Comparison of ENCODE assay signal across 8 mouse cellular contexts in the genomic region with DNA sequence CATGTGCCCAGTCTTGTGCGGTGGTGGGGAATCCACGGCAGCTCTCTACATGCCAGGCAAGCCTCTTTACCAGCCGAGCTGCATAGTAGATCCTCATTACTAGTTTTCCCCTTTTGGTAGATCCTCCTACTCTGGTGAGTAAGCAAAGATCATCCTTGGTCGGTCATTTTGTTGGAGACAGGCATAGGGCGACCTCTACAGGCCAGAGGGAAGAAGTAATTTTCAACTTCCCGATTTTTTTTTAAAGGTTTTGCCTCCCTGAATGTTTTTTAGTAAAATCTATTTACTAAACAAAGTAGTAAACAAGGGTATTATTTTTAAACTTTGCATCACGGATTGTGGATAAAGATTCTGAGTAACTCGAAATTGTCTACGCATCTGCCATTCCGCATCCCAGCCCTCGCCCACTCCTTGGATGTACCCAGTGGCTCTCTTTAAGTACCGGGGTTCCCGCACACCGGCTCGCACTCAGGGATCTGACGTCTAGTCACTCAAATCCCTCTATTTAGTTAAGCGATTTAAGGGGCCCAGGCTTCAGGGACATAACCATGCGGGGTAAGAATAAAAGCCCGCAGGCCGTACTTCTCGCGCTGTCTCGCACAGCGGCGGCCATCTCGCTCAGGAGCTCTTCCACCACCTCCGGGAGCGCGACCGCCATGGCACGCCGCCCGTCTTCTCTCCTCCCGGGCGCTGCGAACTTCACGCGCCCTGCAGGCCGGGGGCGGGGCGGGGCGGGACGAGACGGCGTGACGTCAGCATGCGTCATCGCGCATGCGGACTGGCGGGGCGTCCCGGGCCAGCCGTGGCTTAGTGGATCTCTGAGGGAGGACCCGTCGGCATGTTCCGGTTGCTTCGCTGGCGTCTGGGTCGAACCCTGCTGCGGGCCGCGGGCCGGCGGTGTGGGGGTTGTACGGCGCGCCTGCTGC. TPM values are rescaled to one million over a fixed set of nuclear protein-coding genes. Genes with fewer than 3 reads are reported as not detected.
DNase-seq lines count a peak whose midpoint lies in the region; ATAC-seq lines count a peak whose summit lies in the region.

TSS of gene Zswim7 (minus strand) at position 701 of the 926 bp plus-strand sequence.
TSS of gene Ttc19 (plus strand) at position 799 of the 926 bp plus-strand sequence.

- H3K4me2 ChIP-seq in hindbrain, embryonic 16.5 days (ENCODE audit: low read length), result peak within 1 kb of the TSS; percentile 73

- under 1% methylated on average over 51 of the region's 68 CpGs for WGBS in hindbrain, embryonic 16.5 days
- under 1% methylated on average over 66 of the region's 68 CpGs for WGBS in macrophage (ENCODE audit: missing documents)

- H3K27me3 ChIP-seq in hindbrain, embryonic 16.5 days (replicated peaks; ENCODE audit: control insufficient read depth, insufficient read depth, low read length), result no peaks in the 10 kb centered on the region

- H3K79me2 ChIP-seq in macrophage (ENCODE audit: inconsistent target), result no peaks in the 10 kb centered on the region

- peak; percentile 91 for DNase-seq in WW6 (ENCODE audit: low read depth, low spot score)
- peak; percentile 88 to 94 for DNase-seq in cerebellum, postnatal 4 days (ENCODE audit: low spot score in 2 of 2)
- DNase-seq in gastrocnemius, adult 18-20 months (ENCODE audit: low spot score), result peak; percentile 91
- peak; percentile 92 to 93 for DNase-seq in left cerebral cortex, adult 18-20 months (ENCODE audit: low spot score in 2 of 2)
- DNase-seq in right cerebral cortex, adult 18-20 months, result peak; percentile 93
- peak; percentile 75 for DNase-seq in urinary bladder, postnatal 10 days (ENCODE audit: low spot score)

- peak within 1 kb of the TSS; percentile 95 for H3K9ac ChIP-seq in hindbrain, embryonic 16.5 days (ENCODE audit: low read depth, low read length)

- peak within 1 kb of the TSS; percentile 92 for H3K27ac ChIP-seq in hindbrain, embryonic 16.5 days (ENCODE audit: low read depth, low read length)
- H3K27ac ChIP-seq in macrophage, result peak within 1 kb of the TSS; percentile 65

- peak within 1 kb of the TSS; percentile 94 for H3K4me3 ChIP-seq in hindbrain, embryonic 16.5 days (ENCODE audit: low read length)
- peak within 1 kb of the TSS; percentile 57 for H3K4me3 ChIP-seq in macrophage (ENCODE audit: inconsistent target)

- H3K4me1 ChIP-seq in hindbrain, embryonic 16.5 days (ENCODE audit: control insufficient read depth, insufficient read depth, low read depth, low read length), result peaks cover 3% of the 10 kb centered on the region; the same call in 1 of the 2 replicates

- H3K9me3 ChIP-seq in hindbrain, embryonic 16.5 days (ENCODE audit: control insufficient read depth, low read length), result no peaks in the 10 kb centered on the region

- H3K36me3 ChIP-seq in hindbrain, embryonic 16.5 days (ENCODE audit: control insufficient read depth, insufficient read depth, low read length), result peaks cover 13% of the 10 kb centered on the region
- H3K36me3 ChIP-seq in macrophage (ENCODE audit: inconsistent target), result no peaks in the 10 kb centered on the region

- peak; percentile 97 for ATAC-seq in hindbrain, embryonic 16.5 days

RNA-seq across cellular contexts. Expression of gene Zswim7, which starts in this region (rescaled TPM):
- 10 to 100 TPM; 43.2 to 46.5 TPM for total RNA-seq in gastrocnemius, adult 18-20 months (2021)
- 18.4 and 21.9 TPM in 2 replicates for polyA plus RNA-seq in hindbrain, embryonic 16.5 days (2015; fragmentation: Nextera tagmentation; extraction: Ambion mirVana)
- 10 to 100 TPM; 17.9 to 18.3 TPM for total RNA-seq in left cerebral cortex, adult 18-20 months (2021)
- 1 to 10 TPM; 1.5 to 7.4 (median 4.7) TPM for total RNA-seq in macrophage (2018; cell fraction: chromatin; rRNA removed)
- total RNA-seq in macrophage (2018; cell fraction: cytosol; rRNA removed), result 10 to 100 TPM in 4 of 26 experiments, 1 to 10 TPM in 22; 4.1 to 11.2 (median 8.2) TPM
- total RNA-seq in macrophage (2018; cell fraction: nucleus; rRNA removed), result 10 to 100 TPM in 3 of 26 experiments, 1 to 10 TPM in 23; 2.6 to 11.1 (median 5.0) TPM
- 4.2 to 12.8 TPM (median 8.2 TPM) in 3 replicates for polyA plus RNA-seq in macrophage (2018)

RNA-seq across cellular contexts. Expression of gene Ttc19, which starts in this region (rescaled TPM):
- total RNA-seq in gastrocnemius, adult 18-20 months (2021), result 10 to 100 TPM; 38.3 to 40.6 TPM
- polyA plus RNA-seq in hindbrain, embryonic 16.5 days (2015; fragmentation: Nextera tagmentation; extraction: Ambion mirVana), result 41.6 and 42.3 TPM in 2 replicates
- 10 to 100 TPM; 89.4 to 91.9 TPM for total RNA-seq in left cerebral cortex, adult 18-20 months (2021)
- total RNA-seq in macrophage (2018; cell fraction: chromatin; rRNA removed), result 10 to 100 TPM; 18.5 to 76.0 (median 26.6) TPM
- 1 to 10 TPM; 2.9 to 7.4 (median 4.1) TPM for total RNA-seq in macrophage (2018; cell fraction: cytosol; rRNA removed)
- 10 to 100 TPM; 10.4 to 52.1 (median 23.7) TPM for total RNA-seq in macrophage (2018; cell fraction: nucleus; rRNA removed)
- polyA plus RNA-seq in macrophage (2018), result 2.2 to 7.4 TPM (median 5.6 TPM) in 3 replicates

Comparison
In these comparisons a context has a peak if more than half of its experiments do, and no peak if none do; other contexts are left out.
1. Peak in every context shown above with its lines: DNase-seq, ATAC-seq, H3K4me3 ChIP-seq and H3K27ac ChIP-seq.